Mouse (Mus musculus) kidney, postnatal 10 days (tissue): ENCODE results near the gene Atraid.
A peak's percentile ranks its signal among the peaks of the same experiment; 100 is the strongest.

ENCODE experiments used
- DNase-seq: peaks from one replicate; pipeline ENCODE4 v3.0.0; 2021; ENCODE audit warnings: mixed read lengths

The Atraid gene

GRCm38 (mm10) chr5:31054261-31055215 is 6.4 kb downstream of the Atraid start, which contains the start of gene Cad:
Gene Cad (plus strand): TSS chr5:31054780.
- peak; percentile 97 for DNase-seq

- DNase-seq: no peak
Measured at GRCm38 (mm10) chr5:31055216-31056140, 7.4 kb downstream of the Atraid start.

GRCm38 (mm10) chr5:31069810-31070209 is 21.7 kb downstream of the Atraid start:
- no peak for DNase-seq

- DNase-seq: no peak
Measured at GRCm38 (mm10) chr5:31071059-31071458, 22.9 kb downstream of the Atraid start.

- DNase-seq: no peak
Measured at GRCm38 (mm10) chr5:31071821-31072220, 23.7 kb downstream of the Atraid start.

- no peak for DNase-seq
Measured at GRCm38 (mm10) chr5:31073176-31073575, 25.1 kb downstream of the Atraid start.

- DNase-seq: no peak
Measured at GRCm38 (mm10) chr5:31076346-31076745, 28.2 kb downstream of the Atraid start.

GRCm38 (mm10) chr5:31080059-31080794 is 32.1 kb downstream of the Atraid start:
- DNase-seq: no peak

GRCm38 (mm10) chr5:31080795-31081164 is 32.7 kb downstream of the Atraid start:
- DNase-seq: no peak

GRCm38 (mm10) chr5:31081386-31081785 is 33.3 kb downstream of the Atraid start:
- DNase-seq: peak; percentile 65

GRCm38 (mm10) chr5:31082355-31082754 is 34.2 kb downstream of the Atraid start:
- peak; percentile 80 for DNase-seq

GRCm38 (mm10) chr5:31082935-31083625 is 35.0 kb downstream of the Atraid start:
- peak; percentile 52 for DNase-seq

- no peak for DNase-seq
Measured at GRCm38 (mm10) chr5:31083949-31084348, 35.8 kb downstream of the Atraid start.

GRCm38 (mm10) chr5:31086606-31087005 is 38.5 kb downstream of the Atraid start:
- no peak for DNase-seq

GRCm38 (mm10) chr5:31087131-31087530 is 39.0 kb downstream of the Atraid start:
- DNase-seq: no peak

GRCm38 (mm10) chr5:31092231-31092975 is 44.3 kb downstream of the Atraid start:
- DNase-seq: no peak

- DNase-seq: peak; percentile 76
Measured at GRCm38 (mm10) chr5:31093151-31094041, 45.3 kb downstream of the Atraid start.

- DNase-seq: no peak
Measured at GRCm38 (mm10) chr5:31094100-31094798, 46.1 kb downstream of the Atraid start.
